Mouse (Mus musculus): ENCODE data around the gene Paics.
"Not testable (repeated sequence)": the region's sequence is repeated elsewhere in the genome, so short reads cannot be mapped to it uniquely, and the experiment has no call there.

Paics gene

GRCm38 (mm10) chr5:76951106-76952027 lies at the start of gene Paics, which contains the start of gene Ppat:
TSS of gene Paics (plus strand) at chr5:76951307.
TSS of gene Ppat (minus strand) at chr5:76951578.
- DNase-seq (ENCODE audit: low read depth, low spot score), result peak; percentile 98

- no peak for DNase-seq (ENCODE audit: low read depth, low spot score)
These were observed 49.0 kb upstream of the Paics start for GRCm38 (mm10) chr5:76902131-76902530.

GRCm38 (mm10) chr5:76904713-76905404 lies 46.2 kb upstream of the Paics start:
- peak; percentile 8 for DNase-seq (ENCODE audit: low read depth, low spot score)

- peak; percentile 97 for DNase-seq (ENCODE audit: low read depth, low spot score)
These were observed 45.5 kb upstream of the Paics start, which contains the start of gene Aasdh for GRCm38 (mm10) chr5:76905405-76906154. TSS of gene Aasdh (minus strand) at chr5:76905514.

- no peak for DNase-seq (ENCODE audit: low read depth, low spot score)
These were observed 45.0 kb upstream of the Paics start for GRCm38 (mm10) chr5:76906155-76906499.

GRCm38 (mm10) chr5:76910807-76911206 lies 40.3 kb upstream of the Paics start:
- DNase-seq (ENCODE audit: low read depth, low spot score), result no peak

GRCm38 (mm10) chr5:76912522-76912921 lies 38.6 kb upstream of the Paics start:
- not testable (repeated sequence) for DNase-seq (ENCODE audit: low read depth, low spot score)

GRCm38 (mm10) chr5:76922833-76923232 lies 28.3 kb upstream of the Paics start:
- DNase-seq (ENCODE audit: low read depth, low spot score), result no peak

- DNase-seq (ENCODE audit: low read depth, low spot score), result no peak
These were observed 27.7 kb upstream of the Paics start for GRCm38 (mm10) chr5:76923428-76923827.

GRCm38 (mm10) chr5:76924296-76924695 lies 26.8 kb upstream of the Paics start:
- DNase-seq (ENCODE audit: low read depth, low spot score), result no peak

GRCm38 (mm10) chr5:76928124-76928832 lies 22.8 kb upstream of the Paics start:
- DNase-seq (ENCODE audit: low read depth, low spot score), result peak; percentile 73

- no peak for DNase-seq (ENCODE audit: low read depth, low spot score)
These were observed 21.8 kb upstream of the Paics start for GRCm38 (mm10) chr5:76929180-76929877.

GRCm38 (mm10) chr5:76939717-76940116 lies 11.4 kb upstream of the Paics start:
- DNase-seq (ENCODE audit: low read depth, low spot score), result no peak

GRCm38 (mm10) chr5:76941975-76942374 lies 9.1 kb upstream of the Paics start:
- no peak for DNase-seq (ENCODE audit: low read depth, low spot score)

GRCm38 (mm10) chr5:76942505-76942904 lies 8.6 kb upstream of the Paics start:
- DNase-seq (ENCODE audit: low read depth, low spot score), result no peak

GRCm38 (mm10) chr5:76944965-76945677 lies 6.0 kb upstream of the Paics start:
- no peak for DNase-seq (ENCODE audit: low read depth, low spot score)

GRCm38 (mm10) chr5:76945678-76946033 lies 5.5 kb upstream of the Paics start:
- DNase-seq (ENCODE audit: low read depth, low spot score), result no peak

- DNase-seq (ENCODE audit: low read depth, low spot score), result no peak
These were observed 4.0 kb upstream of the Paics start for GRCm38 (mm10) chr5:76947142-76947541.

GRCm38 (mm10) chr5:76947758-76948157 lies 3.3 kb upstream of the Paics start:
- DNase-seq (ENCODE audit: low read depth, low spot score), result no peak

All from forelimb bud, embryonic 11.5 days (tissue).